Mouse (Mus musculus) megakaryocyte-erythroid progenitor cell, adult 5-6 weeks (primary cell): ENCODE results near the gene Nup88. TPM values are rescaled to one million over a fixed set of nuclear protein-coding genes. Genes with fewer than 3 reads are reported as not detected.
"Not testable (repeated sequence)": the region's sequence is repeated elsewhere in the genome, so short reads cannot be mapped to it uniquely, and the experiment has no call there.

Experiments
- ATAC-seq: replicated peaks from 2 replicates; pipeline ENCODE4 v1.8.0; 2016; ENCODE audit warnings: mild to moderate bottlenecking, inconsistent platforms; ENCODE audit not compliant: severe bottlenecking, poor library complexity, low FRiP score, low TSS enrichment
- total RNA-seq, 2 experiments: library from RNA; stranded (forward) in 1 of 2; stranded (reverse) in 1 of 2; fragments of 200-1000, 215-1000 nt in 1 of 2; fragments of >200 nt in 1 of 2; fragmentation: Nextera tagmentation in 1 of 2; gene quantifications; 2 replicates each; pipeline ENCODE4 v1.2.3; 2014 to 2017

Nup88 gene
- total RNA-seq, 2 experiments from 2014 or later, result 108 to 152 TPM

DNA sequence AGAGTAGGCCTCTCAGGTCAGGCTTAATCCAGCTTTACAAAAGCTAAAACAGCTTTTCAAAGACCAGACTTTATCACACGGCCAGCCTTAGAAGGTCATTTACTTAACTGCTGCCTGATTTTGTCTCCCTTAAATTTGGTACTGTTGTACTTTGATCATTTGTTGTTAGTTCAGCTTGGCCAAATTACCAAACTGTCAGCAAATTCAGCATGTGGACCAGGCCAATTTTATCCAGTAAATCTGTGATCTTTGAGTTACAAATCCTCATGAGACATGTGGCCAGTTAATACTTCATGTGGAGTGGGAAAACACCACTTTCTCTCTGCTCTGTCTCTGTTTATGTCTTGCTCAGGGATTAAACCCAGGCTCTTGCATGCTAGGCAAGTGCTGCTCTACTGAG is 2.8 kb upstream of the Nup88 start:
- ATAC-seq, result no peak

DNA sequence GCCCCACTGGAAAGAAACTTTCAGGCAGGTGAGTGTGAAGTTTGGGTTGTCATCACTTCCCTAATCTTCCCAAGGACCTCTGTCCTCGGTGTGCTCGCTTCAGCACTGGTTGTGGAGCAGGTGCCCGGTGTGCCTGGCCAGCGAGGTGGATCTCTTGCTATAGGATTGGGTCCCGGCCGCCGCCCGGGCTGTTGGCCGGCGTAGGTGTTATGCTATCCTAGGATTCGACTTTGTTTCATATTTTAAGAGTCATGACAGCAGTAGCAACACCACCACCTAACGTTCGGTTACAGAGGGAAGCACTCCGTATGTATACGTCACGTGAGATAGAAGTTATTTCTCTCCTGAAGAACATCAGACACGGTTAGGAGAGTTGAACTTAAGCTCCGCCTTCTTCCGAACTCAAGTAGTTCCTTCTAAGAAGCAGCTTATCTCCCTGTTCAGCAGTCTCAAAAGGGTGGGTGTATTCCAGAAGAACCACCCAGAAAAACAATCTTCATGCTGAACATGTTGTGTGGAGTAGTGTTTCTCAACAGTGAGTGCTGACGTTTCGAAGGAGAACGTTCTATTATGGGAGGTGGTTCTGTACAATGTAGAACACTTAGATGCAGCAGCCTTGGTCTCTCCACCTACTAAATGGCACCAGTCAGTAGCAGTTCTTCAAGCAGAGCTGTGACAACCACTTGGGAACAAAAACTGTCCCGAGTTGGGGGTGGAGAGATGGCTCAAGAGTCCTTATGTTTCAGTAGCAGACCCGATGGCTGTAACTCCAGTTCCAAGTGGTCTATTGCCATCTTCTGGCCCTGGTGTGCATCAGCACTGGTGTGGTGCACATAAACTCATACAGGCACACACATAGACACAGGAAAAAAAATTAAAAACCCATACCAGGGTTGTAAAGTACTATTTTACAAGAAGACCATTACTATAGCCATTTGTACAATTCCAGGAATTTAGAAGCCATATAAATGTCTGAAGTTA is 1.1 kb upstream of the Nup88 start:
- ATAC-seq, result peak; percentile 72

DNA sequence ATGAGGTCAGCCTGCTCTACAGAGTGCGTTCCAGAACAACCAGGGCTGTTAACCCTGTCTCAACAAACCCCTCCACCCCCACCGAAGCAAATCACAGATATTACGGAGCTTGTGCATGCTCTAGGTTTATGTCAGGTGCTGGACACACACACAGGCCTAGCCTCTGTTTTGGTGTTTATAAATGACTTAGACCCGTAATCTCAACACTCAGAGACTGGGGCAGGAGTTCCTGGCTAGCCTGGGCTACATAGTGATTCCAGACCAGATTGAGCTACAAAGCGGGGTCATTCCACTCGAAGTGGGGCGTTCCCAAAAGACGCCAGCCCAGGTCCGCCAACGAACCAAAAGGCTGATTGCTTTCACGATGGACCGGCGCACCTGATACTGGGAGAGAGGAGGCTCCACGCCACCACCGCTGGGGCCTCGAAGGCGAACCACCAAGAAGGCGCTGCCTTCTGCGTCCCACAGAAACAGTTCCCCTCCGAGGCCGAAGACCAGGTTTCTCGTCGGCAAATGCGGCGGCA is 440 bp downstream of the Nup88 start:
- ATAC-seq, result 0 out of 2 replicates have a peak, but pooled peaks have one; percentile 3

DNA sequence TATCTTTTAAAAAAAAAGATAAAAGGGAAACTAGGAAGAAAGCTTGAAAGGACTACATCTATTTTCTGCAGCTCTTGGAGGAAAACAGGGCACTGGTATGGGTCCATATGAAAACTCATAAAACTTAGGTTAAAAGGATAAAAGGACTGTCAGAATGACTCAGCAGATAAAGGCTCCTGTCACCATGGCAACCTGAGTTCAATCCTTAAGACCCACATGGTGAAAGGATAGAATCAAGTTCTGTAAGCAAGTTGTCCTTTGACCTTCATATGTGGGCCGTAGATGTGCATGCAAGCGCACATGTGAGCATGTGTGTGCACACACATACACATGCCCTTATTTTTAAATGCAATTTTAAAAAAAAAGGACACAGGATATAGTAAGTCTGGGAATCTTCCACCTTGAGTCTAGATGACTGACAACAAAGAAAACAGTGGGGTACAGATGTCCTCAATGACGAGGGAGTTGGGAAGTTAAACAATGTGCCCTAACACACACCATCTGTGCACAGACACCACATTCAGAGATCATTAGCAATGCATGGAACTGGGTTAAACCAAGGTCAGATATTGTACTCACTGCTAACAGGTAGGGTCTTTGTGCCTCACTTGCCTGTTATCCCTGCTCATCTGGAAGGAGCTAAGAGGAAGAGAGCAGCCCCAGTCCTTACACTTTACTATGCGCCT is 5.4 kb downstream of the Nup88 start:
- no peak for ATAC-seq

DNA sequence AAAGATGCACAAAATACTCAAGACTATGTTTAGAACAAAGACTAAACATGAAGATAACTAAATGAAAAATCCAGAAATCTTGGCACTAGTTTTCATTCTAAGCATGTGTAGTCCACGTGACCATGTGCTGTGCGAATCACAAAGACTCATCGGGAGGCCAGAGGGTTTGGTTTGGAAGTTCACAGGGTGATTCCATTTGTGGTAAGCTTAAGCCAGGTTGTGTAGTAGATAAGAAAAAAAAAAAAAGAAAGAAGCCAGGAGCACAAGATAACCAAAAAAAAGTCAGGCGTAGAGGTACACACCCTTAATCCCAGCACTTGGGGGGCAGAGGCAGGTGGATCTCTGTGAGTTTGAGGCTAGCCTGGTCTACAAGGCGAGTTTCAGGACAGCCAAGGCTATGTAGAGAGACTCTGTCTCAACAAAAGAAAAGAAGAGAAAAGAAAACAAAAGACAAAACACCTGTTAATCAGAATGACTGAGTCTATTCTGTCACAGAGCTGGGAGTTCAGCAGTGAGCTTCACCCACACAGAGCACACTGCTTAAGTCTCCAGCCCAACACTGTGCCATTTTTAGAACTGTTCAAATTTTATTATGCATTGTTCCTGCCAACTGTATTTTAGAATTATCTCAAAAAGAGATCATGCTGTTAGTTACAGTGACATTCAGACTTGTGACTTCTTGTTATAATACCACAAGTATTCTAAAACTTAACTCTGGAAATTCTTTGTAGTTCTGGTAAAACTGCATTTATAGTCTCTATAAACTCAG is 8.8 kb downstream of the Nup88 start:
- ATAC-seq, result peak; percentile 74

DNA sequence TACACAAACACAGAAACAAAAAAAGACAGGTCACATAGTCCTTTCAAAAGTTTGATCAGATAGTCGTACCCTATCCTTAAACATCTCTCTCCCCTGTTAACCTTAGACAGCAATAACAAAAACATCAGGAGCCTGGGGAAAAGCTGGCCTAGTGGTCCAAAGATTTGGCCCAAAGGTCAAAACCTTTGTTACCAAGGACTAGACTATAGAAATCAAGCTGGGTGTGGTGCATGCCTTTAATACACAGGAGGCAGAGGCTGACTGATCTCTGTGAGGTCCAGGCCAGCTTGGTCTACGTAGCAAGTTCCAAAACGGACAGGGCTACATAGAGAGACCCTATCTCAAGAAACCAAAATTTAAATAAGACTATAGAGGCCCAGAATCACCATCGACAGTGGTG is 15.1 kb downstream of the Nup88 start:
- ATAC-seq, result no peak

DNA sequence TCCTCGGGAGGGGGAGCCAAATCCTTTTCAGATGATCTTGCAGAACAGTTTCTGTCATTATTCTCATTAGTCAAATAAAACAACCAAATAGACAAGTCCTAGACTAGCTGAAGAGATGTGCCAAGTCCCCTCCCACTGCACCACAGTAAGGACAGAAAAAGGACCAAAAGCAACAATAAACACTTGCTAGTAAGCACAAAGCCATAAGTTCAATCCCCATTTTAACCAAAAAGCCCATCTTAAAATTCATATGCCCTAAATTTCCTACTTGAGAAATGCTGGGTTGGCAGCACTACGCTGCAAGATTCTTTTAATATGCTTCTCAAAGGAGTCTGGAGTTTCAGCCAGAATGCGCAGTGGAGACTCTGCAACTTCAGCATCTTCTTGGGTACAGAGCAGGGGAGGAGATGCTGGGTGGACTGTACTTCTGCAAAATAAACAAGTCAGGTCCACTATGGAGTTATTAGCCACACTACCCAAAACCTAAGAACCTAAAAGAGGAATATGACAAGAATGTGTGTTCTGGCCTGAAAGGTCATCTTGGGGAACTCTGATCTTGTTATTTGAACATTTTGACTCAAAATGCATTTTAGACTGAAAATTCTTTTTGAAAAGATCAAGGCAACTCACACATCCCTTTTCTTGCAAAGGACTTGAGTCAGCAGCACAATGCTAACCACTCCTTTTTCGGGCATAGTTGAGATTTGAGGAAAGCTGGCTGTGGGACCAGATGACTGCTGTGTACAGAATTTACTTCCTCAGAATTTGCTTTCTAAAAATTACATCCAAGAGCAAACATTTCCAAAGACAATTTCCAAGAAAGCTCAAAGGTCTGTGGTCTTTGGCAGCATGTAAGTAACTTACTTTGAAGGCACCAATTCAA is 24.6 kb downstream of the Nup88 start:
- no peak for ATAC-seq

DNA sequence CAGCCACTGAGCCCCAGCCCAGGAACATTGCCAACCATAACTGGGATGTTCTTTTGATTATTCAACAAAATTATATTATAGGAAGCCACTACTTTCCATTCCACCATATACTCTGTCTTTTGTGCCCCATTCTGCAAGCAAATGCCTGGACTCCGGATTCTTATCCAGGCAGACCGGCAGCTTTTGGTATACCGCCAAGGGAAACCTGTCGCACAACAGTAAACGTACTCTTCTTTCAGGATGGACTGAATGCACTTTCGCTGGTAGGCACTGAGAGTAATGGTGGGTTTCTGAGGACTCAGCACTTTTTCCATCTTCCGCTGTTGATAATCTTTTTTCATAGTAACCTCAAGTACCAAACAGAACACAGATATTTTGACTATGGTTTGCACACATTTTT is 26.1 kb downstream of the Nup88 start:
- ATAC-seq, result no peak

DNA sequence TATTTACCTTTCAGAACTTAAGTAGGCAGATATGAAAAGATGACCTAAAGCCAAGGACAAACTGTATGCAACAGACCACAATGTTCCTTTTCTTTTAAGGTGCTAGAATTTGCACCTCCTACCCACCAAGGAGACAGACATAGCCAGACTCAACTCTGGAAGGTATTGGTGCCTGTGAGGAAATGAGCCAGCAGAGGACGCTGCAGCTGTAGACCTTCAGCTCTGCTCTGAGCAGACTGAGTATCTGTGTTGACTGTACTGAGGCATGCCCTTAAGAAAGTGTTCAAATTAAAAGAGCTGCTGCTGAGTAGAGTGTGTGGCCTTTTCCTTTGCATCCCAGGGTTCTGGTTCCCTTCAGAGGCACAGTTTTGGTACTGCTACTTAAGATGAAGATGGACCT is 27.2 kb downstream of the Nup88 start:
- no peak for ATAC-seq

DNA sequence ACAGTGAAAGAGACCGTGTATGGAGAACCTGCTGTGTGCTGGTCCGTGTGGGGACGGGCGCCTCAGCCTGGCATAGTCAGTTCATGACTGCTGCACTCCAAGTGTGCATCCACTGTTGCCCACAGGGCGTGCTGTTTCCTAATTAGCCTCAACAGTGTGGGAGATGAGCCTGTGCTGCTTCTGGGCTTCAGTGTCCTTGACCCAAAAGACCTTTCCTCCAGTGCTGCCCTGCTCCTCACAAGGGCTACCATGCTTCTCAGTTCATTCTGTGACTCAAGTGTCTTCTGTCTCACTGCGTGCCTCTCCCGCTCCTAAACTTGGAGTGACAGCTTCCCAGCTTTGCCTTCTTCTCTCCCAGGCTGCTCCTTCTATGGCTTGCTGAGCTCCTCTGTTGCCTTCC is 34.5 kb downstream of the Nup88 start:
- 0 out of 2 replicates have a peak, but pooled peaks have one; percentile 55 for ATAC-seq

DNA sequence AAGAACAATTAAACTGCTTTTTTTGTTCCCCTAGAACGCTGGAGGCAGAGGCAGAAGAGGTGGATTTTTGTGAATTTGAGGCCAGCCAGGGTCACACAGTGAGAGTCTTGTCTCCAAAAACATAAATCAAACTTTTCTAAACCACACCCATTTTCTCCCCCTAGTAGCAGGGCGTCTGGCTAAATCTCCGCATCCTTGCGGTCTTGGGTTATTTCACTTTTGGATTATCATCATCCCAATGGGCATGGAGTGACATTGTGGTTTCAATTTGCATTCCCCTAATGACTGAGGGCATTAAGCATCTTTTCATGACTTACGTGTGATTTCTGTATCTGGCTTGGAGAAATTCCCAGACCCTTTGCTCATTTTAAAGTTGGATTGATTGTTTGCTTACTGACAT is 38.3 kb downstream of the Nup88 start:
- ATAC-seq, result no peak

DNA sequence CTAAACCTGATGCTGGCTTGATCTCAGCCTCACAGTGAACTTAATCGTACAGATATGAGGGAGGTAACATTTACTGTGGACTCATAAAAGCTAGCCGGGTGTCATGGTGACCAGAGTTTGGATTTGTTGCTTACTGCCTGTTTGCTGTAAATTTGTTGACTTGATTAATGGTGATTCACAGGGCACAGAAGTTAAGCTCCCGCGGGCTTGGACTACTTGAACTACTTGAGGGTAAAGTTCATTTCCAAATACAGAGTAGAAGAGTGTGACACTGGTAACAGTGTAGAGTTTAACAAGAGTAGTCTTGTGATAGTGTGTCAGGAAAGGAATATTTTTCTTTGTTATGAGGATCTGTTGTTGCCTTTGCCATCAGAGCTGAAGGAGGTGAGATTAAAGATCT is 50.2 kb downstream of the Nup88 start:
- ATAC-seq, result no peak

DNA sequence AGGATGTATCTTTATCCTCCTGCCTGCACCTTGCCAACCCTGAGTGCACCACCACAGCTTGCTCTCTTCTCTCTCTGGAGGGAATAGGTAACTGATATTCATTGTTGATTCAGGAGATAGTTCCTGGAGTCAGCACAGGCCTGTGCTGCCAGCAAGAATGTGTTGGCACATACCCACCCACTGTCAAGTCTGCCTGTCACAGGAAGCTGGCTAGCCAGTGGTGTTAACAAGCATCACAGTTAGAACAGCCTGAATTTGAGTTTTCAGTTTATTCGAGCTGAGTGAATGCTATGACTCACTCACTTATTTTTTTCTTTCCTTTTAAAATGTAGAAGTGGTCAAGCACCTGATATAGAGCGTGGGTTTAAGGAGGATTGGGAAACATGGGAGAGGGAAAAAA is 51.9 kb downstream of the Nup88 start:
- ATAC-seq, result no peak

DNA sequence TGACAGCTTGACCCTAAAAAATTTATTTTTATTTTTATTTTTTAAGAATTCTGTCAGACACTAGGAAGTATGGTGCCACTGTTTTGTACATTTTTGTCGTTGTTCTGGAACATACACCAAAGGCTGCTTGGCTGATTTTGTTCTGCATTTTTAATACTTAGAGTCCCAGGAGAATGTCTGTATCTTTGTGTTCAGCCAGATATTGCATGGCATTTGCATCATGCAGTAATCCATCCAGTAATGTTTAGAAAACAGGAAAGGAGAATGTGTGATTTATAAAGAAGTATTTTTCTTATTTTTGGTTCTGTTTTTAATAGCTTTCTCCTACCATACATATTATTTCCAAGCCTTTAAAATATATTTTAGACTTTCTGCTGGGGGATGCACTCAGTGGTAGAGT is 57.9 kb downstream of the Nup88 start:
- ATAC-seq, result no peak

DNA sequence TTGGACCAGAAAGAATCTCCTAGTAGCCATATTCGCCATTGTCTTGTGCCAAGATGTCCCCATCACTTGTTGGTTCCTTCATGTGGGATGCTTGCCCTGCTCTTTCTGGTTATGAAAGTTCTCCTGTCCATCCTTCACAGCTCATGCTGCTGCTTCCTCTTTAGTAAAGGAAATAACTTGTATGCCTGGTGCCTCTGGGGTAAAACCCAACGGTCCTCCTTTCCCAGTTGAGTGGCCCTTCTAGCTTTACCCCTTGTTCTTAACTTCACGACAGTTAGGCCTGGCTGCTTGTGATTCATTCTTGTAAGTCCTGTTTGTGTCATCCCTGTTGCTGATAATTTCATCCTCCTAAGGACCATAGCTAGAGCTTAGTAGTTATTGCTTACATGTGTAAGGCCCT is 58.5 kb downstream of the Nup88 start:
- no peak for ATAC-seq

DNA sequence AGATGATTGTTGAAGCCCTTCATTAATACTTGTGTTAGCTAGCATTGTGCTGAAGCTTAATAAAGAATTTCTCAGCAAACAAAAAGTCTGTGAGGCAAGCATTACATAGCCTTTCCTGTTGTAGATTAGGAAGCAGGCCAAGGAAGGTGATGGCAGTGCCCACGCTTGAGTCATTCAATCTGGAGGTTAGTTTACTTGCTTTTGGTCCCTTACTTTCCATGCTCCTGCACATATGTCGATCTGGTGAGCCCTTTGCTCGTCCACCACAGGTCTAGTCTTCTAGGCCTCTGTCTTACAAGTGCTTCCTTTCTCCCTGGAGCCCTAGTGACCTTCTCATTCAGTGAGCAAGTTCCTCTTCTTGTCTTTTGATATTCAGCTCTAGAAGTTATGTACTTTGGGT is 63.1 kb downstream of the Nup88 start:
- no peak for ATAC-seq

DNA sequence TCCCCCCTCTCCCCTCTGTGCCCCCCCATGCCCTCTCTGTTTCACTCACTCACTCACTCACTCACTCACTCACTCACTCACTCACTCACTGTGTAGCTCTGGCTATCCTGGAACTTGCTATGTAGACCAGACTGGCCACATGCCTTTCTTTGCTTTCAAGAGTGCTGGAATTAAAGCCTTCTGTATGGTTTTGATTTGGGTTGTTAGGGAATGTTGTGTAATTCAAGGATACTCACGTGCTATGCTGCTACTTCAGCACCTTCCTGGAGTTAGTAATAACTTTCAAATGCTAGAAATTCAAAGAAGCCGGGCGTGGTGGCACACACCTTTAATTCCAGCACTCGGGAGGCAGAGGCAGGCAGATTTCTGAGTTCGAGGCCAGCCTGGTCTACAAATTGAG is 71.6 kb downstream of the Nup88 start:
- ATAC-seq, result not testable (repeated sequence)

DNA sequence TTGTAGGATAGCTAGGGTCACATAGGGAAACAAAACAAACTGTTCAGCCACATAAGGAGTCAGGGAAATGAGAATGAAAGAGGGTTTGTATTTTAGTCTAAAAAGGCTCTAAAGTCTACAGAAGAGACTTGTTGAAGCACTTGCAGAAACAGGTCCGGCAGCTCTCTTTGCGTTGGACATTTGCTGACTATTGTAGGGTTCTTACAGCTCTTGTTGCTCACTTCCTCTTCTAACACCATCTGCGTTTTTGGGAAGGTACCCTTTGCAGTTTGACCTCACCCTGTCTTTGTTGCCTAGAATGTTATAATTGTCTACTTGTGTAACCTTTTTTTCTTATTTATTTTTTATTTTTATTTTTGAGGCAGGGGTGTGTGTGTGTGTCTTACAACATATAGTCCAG is 72.1 kb downstream of the Nup88 start:
- ATAC-seq, result no peak
